Mouse (Mus musculus) limb, embryonic 13.5 days (tissue): Measurements from ENCODE around the gene Selenoo. TPM values are rescaled to one million over a fixed set of nuclear protein-coding genes. Genes with fewer than 3 reads are reported as not detected.

Experiments
- ATAC-seq: fragments of 200-750 bp; cut with Nextera tagmentation; 2 replicates; pipeline ENCODE4 v1.8.0; 2017; ENCODE audit warnings: low read depth, moderate number of reproducible peaks, moderate TSS enrichment; ENCODE audit not compliant: low FRiP score
- H3K27ac ChIP-seq: fragments of 300-500 bp; sonication (generic); 2 replicates; pipeline ENCODE4 v1.5.1; 2015; ENCODE audit warnings: inconsistent platforms, mild to moderate bottlenecking, moderate library complexity
- H3K27me3 ChIP-seq: fragments of 300-500 bp; sonication (generic); 2 replicates; pipeline ENCODE4 v1.6.1; 2015; ENCODE audit warnings: mild to moderate bottlenecking, inconsistent platforms
- H3K36me3 ChIP-seq: fragments of 300-500 bp; sonication (generic); 2 replicates; pipeline ENCODE4 v1.6.1; 2015; ENCODE audit warnings: inconsistent platforms, mild to moderate bottlenecking, moderate library complexity
- H3K4me1 ChIP-seq: fragments of 300-500 bp; sonication (generic); 2 replicates; pipeline ENCODE4 v1.6.1; 2015; ENCODE audit warnings: inconsistent platforms
- H3K4me2 ChIP-seq: fragments of 300-500 bp; sonication (generic); replicated peaks from 2 replicates; pipeline ENCODE4 v1.6.1; 2015; ENCODE audit warnings: inconsistent platforms, mild to moderate bottlenecking, moderate library complexity
- H3K4me3 ChIP-seq: fragments of 300-500 bp; sonication (generic); 2 replicates; pipeline ENCODE4 v1.5.1; 2015; ENCODE audit warnings: moderate library complexity, mild to moderate bottlenecking, inconsistent platforms
- H3K9ac ChIP-seq: fragments of 300-500 bp; sonication (generic); 2 replicates; pipeline ENCODE4 v1.6.1; 2015; ENCODE audit warnings: mild to moderate bottlenecking, inconsistent platforms
- H3K9me3 ChIP-seq: fragments of 300-500 bp; sonication (generic); 2 replicates; pipeline ENCODE4 v1.6.1; 2016; ENCODE audit warnings: inconsistent platforms
- WGBS: fragments of 180-500 bp; shearing (Covaris S2); methylation state at CpG from one replicate; pipeline ENCODE4 v1.1.7; 2015; 5-methylcytosine and 5-hydroxymethylcytosine counted together
- polyA plus RNA-seq: library from polyadenylated mRNA; unstranded; fragments of >200 nt; fragmentation: Nextera tagmentation; extraction: Ambion mirVana; gene quantifications from 2 replicates; pipeline ENCODE4 v1.2.1, GENCODE M21; 2015

Gene Selenoo
- 18.6 and 19.0 TPM in 2 replicates for polyA plus RNA-seq

- peak within 1 kb of the TSS; percentile 98 for H3K9ac ChIP-seq
- H3K4me1 ChIP-seq: peaks cover 22% of the 10 kb centered on the region
- H3K27me3 ChIP-seq: no peaks in the 10 kb centered on the region
- ATAC-seq: peak; percentile 94
- peak within 1 kb of the TSS; percentile 99 for H3K4me3 ChIP-seq
- no peaks in the 10 kb centered on the region for H3K9me3 ChIP-seq
- peaks cover 55% of the 10 kb centered on the region for H3K36me3 ChIP-seq
- WGBS: 2% methylated on average over 38 of the region's 38 CpGs
- peak within 1 kb of the TSS; percentile 73 for H3K27ac ChIP-seq
- peak within 1 kb of the TSS; percentile 99 for H3K4me2 ChIP-seq
These were observed at the start of gene Selenoo for GRCm38 (mm10) chr15:89088607-89089247. Gene Selenoo, plus strand, starts transcription at chr15:89089084.

DNA sequence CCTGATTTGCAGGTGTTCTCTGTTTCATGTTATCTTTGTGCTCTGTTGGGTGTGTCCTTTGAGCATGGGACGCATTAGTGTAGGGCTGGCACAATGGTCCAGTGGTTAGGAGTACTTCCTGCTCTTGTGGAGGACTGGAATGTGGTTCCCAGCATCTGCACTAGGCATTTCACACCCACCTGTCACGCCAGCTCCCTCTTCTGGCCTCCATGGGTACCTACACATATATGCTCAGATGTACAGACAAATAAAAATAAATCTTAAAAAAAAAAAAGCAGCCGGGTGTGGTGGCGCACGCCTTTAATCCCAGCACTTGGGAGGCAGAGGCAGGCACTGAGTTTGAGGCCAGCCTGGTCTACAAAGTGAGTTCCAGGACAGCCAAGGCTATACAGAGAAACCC is 44.5 kb upstream of the Selenoo start:
- 76% methylated on average over 5 of the region's 5 CpGs for WGBS
- H3K9ac ChIP-seq: no peak overlapping the region
- ATAC-seq: no peak

DNA sequence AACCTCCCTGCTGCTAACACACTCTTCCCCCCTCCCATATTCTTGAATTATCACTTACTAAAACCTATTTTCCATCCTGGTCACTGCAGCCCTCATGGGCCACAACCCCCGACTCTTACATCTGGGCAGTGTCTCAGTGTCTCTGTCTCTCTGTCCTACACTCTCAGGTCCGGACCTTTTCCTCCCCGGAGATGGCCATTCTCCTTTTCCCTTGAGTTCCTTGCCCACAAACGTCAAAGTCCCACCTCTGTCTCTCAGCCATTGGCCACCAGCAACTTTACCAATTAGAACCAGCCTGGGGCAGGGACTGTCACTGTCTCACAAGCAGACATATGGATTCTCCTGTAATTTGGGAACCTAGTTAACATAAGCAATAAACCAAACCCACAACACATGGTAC is 42.5 kb upstream of the Selenoo start:
- no peaks in the 10 kb centered on the region for H3K36me3 ChIP-seq
- H3K9me3 ChIP-seq: peaks cover 10% of the 10 kb centered on the region
- no peak for ATAC-seq
- H3K4me1 ChIP-seq: no peaks in the 10 kb centered on the region
- no peak overlapping the region for H3K4me2 ChIP-seq
- H3K9ac ChIP-seq: no peak overlapping the region
- no peaks in the 10 kb centered on the region for H3K27me3 ChIP-seq
- H3K4me3 ChIP-seq: no peak overlapping the region
- no peak overlapping the region for H3K27ac ChIP-seq
- WGBS: 51% methylated on average over 4 of the region's 4 CpGs

More for the DNA sequence above, 44.5 kb upstream of the Selenoo start:
- Histone ChIP-seq H3K36me3 (no peaks in the 10 kb centered on the region), H3K4me3 (no peak overlapping the region), H3K4me1 (no peaks in the 10 kb centered on the region), H3K4me2 (no peak overlapping the region), H3K9me3 (peaks cover 10% of the 10 kb centered on the region), H3K27ac (no peak overlapping the region), H3K27me3 (no peaks in the 10 kb centered on the region)

DNA sequence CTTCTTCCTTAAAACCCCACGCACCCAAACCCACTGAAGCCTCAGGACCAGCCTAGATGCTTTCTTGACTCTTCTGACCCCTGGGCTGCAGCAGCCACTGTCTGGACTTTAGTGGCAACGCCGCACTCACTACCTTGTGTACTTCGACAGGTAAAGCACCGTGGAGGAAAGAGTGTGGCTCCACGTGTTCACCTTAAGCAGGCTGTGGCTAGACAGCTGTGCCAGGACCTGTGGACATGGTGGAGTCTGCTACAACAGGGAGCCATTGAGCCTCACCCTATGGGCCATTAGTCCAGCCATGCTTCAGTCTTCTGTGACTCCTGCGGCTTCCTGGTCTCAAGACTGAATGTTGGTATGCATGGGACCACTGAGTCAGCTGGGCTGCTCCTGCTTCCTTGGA is 34.2 kb upstream of the Selenoo start:
- Histone ChIP-seq H3K9ac (no peak overlapping the region), H3K4me1 (peaks cover 5% of the 10 kb centered on the region), H3K27ac (no peak overlapping the region), H3K9me3 (no peaks in the 10 kb centered on the region), H3K4me3 (no peak overlapping the region), H3K36me3 (no peaks in the 10 kb centered on the region), H3K4me2 (no peak overlapping the region), H3K27me3 (peaks cover 32% of the 10 kb centered on the region)
- 91% methylated on average over 7 of the region's 7 CpGs for WGBS
- no peak for ATAC-seq

- Histone ChIP-seq H3K4me3 (peak overlapping the region; percentile 67; the same call in 1 of the 2 replicates), H3K36me3 (no peaks in the 10 kb centered on the region), H3K4me1 (peaks cover 10% of the 10 kb centered on the region), H3K4me2 (peak overlapping the region; percentile 92), H3K9ac (no peak overlapping the region), H3K27ac (no peak overlapping the region), H3K27me3 (peaks cover 69% of the 10 kb centered on the region), H3K9me3 (no peaks in the 10 kb centered on the region)
- 24% methylated on average over 6 of the region's 6 CpGs for WGBS
- ATAC-seq: no peak
These were observed 30.1 kb upstream of the Selenoo start for GRCm38 (mm10) chr15:89058736-89059135.

GRCm38 (mm10) chr15:89059161-89059931 is 29.5 kb upstream of the Selenoo start, which contains the start of gene Panx2:
Gene Panx2, plus strand, starts transcription at chr15:89059734.
- Histone ChIP-seq H3K4me1 (peaks cover 10% of the 10 kb centered on the region), H3K4me2 (peak within 1 kb of the TSS; percentile 92), H3K4me3 (peak within 1 kb of the TSS; percentile 67), H3K36me3 (no peaks in the 10 kb centered on the region), H3K9me3 (no peaks in the 10 kb centered on the region), H3K9ac (peak within 1 kb of the TSS; percentile 74), H3K27ac (no peak within 1 kb of the TSS), H3K27me3 (peaks cover 75% of the 10 kb centered on the region)
- ATAC-seq: no peak
- 1% methylated on average over 31 of the region's 57 CpGs for WGBS

GRCm38 (mm10) chr15:89060032-89060681 is 28.7 kb upstream of the Selenoo start:
- Histone ChIP-seq H3K9me3 (no peaks in the 10 kb centered on the region), H3K27me3 (peaks cover 81% of the 10 kb centered on the region), H3K4me3 (peak overlapping the region; percentile 67), H3K4me2 (peak overlapping the region; percentile 92), H3K9ac (peak overlapping the region; percentile 74), H3K27ac (no peak overlapping the region), H3K4me1 (peaks cover 10% of the 10 kb centered on the region), H3K36me3 (no peaks in the 10 kb centered on the region)
- ATAC-seq: peak; percentile 45; the same call in 1 of the 2 replicates
- WGBS: 2% methylated on average over 45 of the region's 48 CpGs

GRCm38 (mm10) chr15:89060811-89061460 is 27.9 kb upstream of the Selenoo start:
- peak overlapping the region; percentile 67; the same call in 1 of the 2 replicates for H3K4me3 ChIP-seq
- H3K9ac ChIP-seq: no peak overlapping the region
- peak overlapping the region; percentile 92 for H3K4me2 ChIP-seq
- H3K27me3 ChIP-seq: peaks cover 88% of the 10 kb centered on the region
- H3K27ac ChIP-seq: no peak overlapping the region
- H3K4me1 ChIP-seq: peaks cover 10% of the 10 kb centered on the region
- WGBS: 85% methylated on average over 12 of the region's 12 CpGs
- H3K36me3 ChIP-seq: no peaks in the 10 kb centered on the region
- no peak for ATAC-seq
- H3K9me3 ChIP-seq: no peaks in the 10 kb centered on the region

GRCm38 (mm10) chr15:89061761-89062517 is 26.9 kb upstream of the Selenoo start:
- ATAC-seq: no peak
- H3K27ac ChIP-seq: no peak overlapping the region
- H3K4me2 ChIP-seq: no peak overlapping the region
- 93% methylated on average over 6 of the region's 6 CpGs for WGBS
- H3K27me3 ChIP-seq: peaks cover 90% of the 10 kb centered on the region
- peaks cover 10% of the 10 kb centered on the region for H3K4me1 ChIP-seq
- no peak overlapping the region for H3K9ac ChIP-seq
- no peaks in the 10 kb centered on the region for H3K36me3 ChIP-seq
- H3K9me3 ChIP-seq: no peaks in the 10 kb centered on the region
- H3K4me3 ChIP-seq: no peak overlapping the region

- Histone ChIP-seq H3K4me3 (no peak overlapping the region), H3K4me1 (peaks cover 10% of the 10 kb centered on the region), H3K27ac (no peak overlapping the region), H3K9me3 (no peaks in the 10 kb centered on the region), H3K9ac (no peak overlapping the region), H3K27me3 (peaks cover 92% of the 10 kb centered on the region), H3K4me2 (no peak overlapping the region), H3K36me3 (no peaks in the 10 kb centered on the region)
- ATAC-seq: no peak
- 88% methylated on average over 5 of the region's 5 CpGs for WGBS
These were observed 26.4 kb upstream of the Selenoo start for GRCm38 (mm10) chr15:89062518-89062910.

DNA sequence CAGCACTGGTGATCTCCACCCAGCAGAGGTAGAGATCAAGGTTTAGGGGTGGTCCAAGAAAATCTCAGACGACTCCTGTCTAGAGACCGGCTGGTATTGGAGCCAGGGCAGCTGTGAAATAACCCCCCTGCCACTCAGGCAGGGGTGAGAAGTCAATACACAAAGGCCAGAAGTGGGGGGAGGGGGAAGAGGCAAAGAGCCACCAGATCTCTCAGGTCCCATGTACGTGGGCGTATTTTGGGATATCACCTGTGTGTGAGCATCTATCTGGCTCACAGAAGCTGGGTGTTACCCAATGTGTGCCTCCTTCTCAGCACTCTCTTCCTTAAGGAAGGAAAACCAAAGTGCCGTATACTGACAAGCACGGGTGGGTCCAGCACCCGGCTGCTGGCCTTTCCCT is 25.9 kb upstream of the Selenoo start:
- H3K4me3 ChIP-seq: no peak overlapping the region
- no peaks in the 10 kb centered on the region for H3K9me3 ChIP-seq
- no peaks in the 10 kb centered on the region for H3K36me3 ChIP-seq
- peaks cover 92% of the 10 kb centered on the region for H3K27me3 ChIP-seq
- ATAC-seq: no peak
- H3K27ac ChIP-seq: no peak overlapping the region
- H3K4me2 ChIP-seq: no peak overlapping the region
- peaks cover 10% of the 10 kb centered on the region for H3K4me1 ChIP-seq
- H3K9ac ChIP-seq: no peak overlapping the region
- WGBS: 66% methylated on average over 7 of the region's 7 CpGs
